Mouse (Mus musculus): ENCODE data around the gene Slc39a3. TPM values are rescaled to one million over a fixed set of nuclear protein-coding genes. Genes with fewer than 3 reads are reported as not detected.

Slc39a3 gene
- total and polyA plus RNA-seq, 3 experiments = 15.6 to 19.5 TPM; not detected in 1

DNA sequence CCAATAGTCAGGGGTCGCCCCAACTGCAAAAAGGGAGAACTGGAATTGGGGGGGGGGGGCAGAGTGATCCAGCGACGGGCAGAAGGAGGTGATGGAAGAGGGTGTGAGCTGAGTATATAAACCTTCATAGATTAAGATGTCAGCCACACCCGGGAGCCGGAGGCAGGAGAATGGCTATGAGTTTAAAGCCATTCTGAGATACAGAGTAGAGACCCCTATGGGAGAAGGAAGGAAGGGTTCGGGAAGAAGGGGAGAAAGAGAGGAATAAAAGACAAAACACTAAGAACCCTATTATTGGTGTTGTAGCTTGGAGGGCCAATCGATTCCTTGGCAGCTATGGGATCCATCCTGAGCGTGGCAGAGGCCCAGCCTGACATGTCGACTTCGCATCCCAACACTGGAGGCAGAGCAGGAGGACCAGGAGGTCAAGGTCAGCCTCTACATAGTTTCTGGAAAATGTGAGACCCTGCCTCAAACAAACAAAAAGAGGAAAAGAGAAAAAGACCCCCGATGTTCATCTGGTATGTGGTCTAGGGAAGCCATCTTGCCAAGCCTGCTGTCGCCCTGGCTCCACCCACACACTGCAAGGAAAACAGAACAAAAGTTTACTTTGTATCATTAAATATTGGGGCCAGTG is 11.5 kb downstream of the Slc39a3 start, which contains the start of gene Diras1:
Diras1 (minus strand) TSS at position 24 of the 637 bp plus-strand sequence.
- DNase-seq (ENCODE audit: low read depth, low spot score) = no peak
- Histone ChIP-seq H3K27ac (ENCODE audit: control insufficient read depth, low read depth, low read length) (no peak within 1 kb of the TSS), H3K9ac (ENCODE audit: control insufficient read depth, low read depth, low read length, poor library complexity, severe bottlenecking) (no peak within 1 kb of the TSS), H3K79me2 (ENCODE audit: control insufficient read depth, insufficient read depth, low read length, poor library complexity) (no peaks in the 10 kb centered on the region), H3K36me3 (ENCODE audit: control insufficient read depth in 1 of 2, insufficient read depth in 2 of 2, low read length in 2 of 2) (no peaks in the 10 kb centered on the region), H3K4me3 (ENCODE audit: control insufficient read depth in 1 of 2, insufficient read depth in 1 of 2, low read depth in 2 of 2, low read length in 2 of 2) (no peak within 1 kb of the TSS), H3K9me3 (replicated peaks; ENCODE audit: insufficient read depth, low read length) (no peaks in the 10 kb centered on the region), H3K27me3 (ENCODE audit: control insufficient read depth in 1 of 2, insufficient read depth in 2 of 2, low read length in 2 of 2) (no peaks in the 10 kb centered on the region), H3K4me1 (ENCODE audit: control insufficient read depth in 1 of 2, insufficient read depth in 2 of 2, low read length in 2 of 2) (no peaks in the 10 kb centered on the region)
- TF ChIP-seq EP300 (IDR thresholded peaks at IDR 0.05; ENCODE audit: low read depth in 1 of 2, low read length in 2 of 2) = no peak
- no peak for TF ChIP-seq BHLHE40 (IDR thresholded peaks at IDR 0.05; ENCODE audit: borderline replicate concordance, low read depth, low read length)
- TF ChIP-seq KAT2A (conservative IDR thresholded peaks at IDR 0.05; ENCODE audit: low read depth, low read length) = no peak
- TF ChIP-seq MAFK (IDR thresholded peaks at IDR 0.05; ENCODE audit: borderline replicate concordance, low read depth, low read length) = no peak
- no peak for TF ChIP-seq MEF2A (IDR thresholded peaks at IDR 0.05; ENCODE audit: extremely low read depth, insufficient replicate concordance, low read depth, low read length, poor library complexity, severe bottlenecking)
- TF ChIP-seq MAX (IDR thresholded peaks at IDR 0.05; ENCODE audit: low read length) = no peak
- no peak for TF ChIP-seq SMC3 (IDR thresholded peaks at IDR 0.05; ENCODE audit: low read depth, low read length)
- TF ChIP-seq JUND (IDR thresholded peaks at IDR 0.05; ENCODE audit: low read depth, low read length) = no peak
- no peak for TF ChIP-seq RAD21 (IDR thresholded peaks at IDR 0.05; ENCODE audit: low read depth, low read length)
- TF ChIP-seq MXI1 (IDR thresholded peaks at IDR 0.05; ENCODE audit: low read depth, low read length) = no peak
- TF ChIP-seq POLR2AphosphoS2 (IDR thresholded peaks at IDR 0.05; ENCODE audit: low read length) = no peak
- TF ChIP-seq MYB (IDR thresholded peaks at IDR 0.05; ENCODE audit: low read depth, low read length) = no peak
- TF ChIP-seq POLR2A (IDR thresholded peaks at IDR 0.05; ENCODE audit: control insufficient read depth in 1 of 2, insufficient read depth in 1 of 2, low read depth in 1 of 2, low read length in 2 of 2, poor library complexity in 1 of 2) = no peak

DNA sequence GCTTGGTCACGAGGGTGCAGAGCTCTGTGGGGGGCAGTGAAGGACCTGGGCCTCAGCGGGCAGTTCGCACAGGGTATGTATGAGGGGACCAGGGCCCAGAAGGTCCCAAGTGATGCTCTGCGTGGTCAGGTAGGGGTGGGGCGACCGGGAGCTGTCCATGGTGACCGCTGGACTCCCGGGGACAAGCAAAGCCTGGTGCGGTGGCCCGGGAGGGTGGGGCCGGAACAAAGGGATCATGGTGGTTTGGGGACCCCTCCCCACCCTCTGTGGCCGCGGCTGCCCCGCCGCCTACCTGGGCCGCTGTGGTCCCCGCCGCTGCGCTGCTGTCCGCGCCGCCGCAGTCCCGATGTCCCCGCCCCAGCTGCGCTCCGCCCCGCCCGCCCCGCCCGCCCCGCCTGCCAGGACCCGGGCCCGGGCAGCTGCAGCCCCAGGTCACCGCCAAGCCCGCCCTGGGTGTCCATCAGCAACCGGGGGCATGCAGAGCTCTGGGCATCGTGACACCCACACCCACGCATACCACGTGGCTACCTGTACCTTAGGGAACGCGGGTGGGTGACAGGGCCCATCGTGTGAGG is 12.1 kb downstream of the Slc39a3 start:
- H3K27ac ChIP-seq (ENCODE audit: control insufficient read depth, low read depth, low read length) = no peak overlapping the region
- no peak overlapping the region for H3K9ac ChIP-seq (ENCODE audit: control insufficient read depth, low read depth, low read length, poor library complexity, severe bottlenecking)
- no peak for DNase-seq (ENCODE audit: low read depth, low spot score)
- H3K4me1 ChIP-seq (ENCODE audit: control insufficient read depth in 1 of 2, insufficient read depth in 2 of 2, low read length in 2 of 2) = no peaks in the 10 kb centered on the region
- no peaks in the 10 kb centered on the region for H3K27me3 ChIP-seq (ENCODE audit: control insufficient read depth in 1 of 2, insufficient read depth in 2 of 2, low read length in 2 of 2)
- no peak overlapping the region for H3K4me3 ChIP-seq (ENCODE audit: control insufficient read depth in 1 of 2, insufficient read depth in 1 of 2, low read depth in 2 of 2, low read length in 2 of 2)
- no peaks in the 10 kb centered on the region for H3K9me3 ChIP-seq (replicated peaks; ENCODE audit: insufficient read depth, low read length)
- no peaks in the 10 kb centered on the region for H3K36me3 ChIP-seq (ENCODE audit: control insufficient read depth in 1 of 2, insufficient read depth in 2 of 2, low read length in 2 of 2)
- H3K79me2 ChIP-seq (ENCODE audit: control insufficient read depth, insufficient read depth, low read length, poor library complexity) = no peaks in the 10 kb centered on the region
- no peak for TF ChIP-seq MEF2A (IDR thresholded peaks at IDR 0.05; ENCODE audit: extremely low read depth, insufficient replicate concordance, low read depth, low read length, poor library complexity, severe bottlenecking)
